Mouse (Mus musculus) CD8-positive naive resting alpha-beta T cell, adult 2 months (primary cell): ENCODE measurements around the gene Ano6.
"Not testable (repeated sequence)": the region's sequence is repeated elsewhere in the genome, so short reads cannot be mapped to it uniquely, and the experiment has no call there.

Source experiments
- DNase-seq, 2 experiments: peaks; one replicate each; pipeline ENCODE4 v3.0.0; 2022; ENCODE audit warnings: low read depth in 2 of 2, low spot score in 2 of 2

Gene Ano6

DNA sequence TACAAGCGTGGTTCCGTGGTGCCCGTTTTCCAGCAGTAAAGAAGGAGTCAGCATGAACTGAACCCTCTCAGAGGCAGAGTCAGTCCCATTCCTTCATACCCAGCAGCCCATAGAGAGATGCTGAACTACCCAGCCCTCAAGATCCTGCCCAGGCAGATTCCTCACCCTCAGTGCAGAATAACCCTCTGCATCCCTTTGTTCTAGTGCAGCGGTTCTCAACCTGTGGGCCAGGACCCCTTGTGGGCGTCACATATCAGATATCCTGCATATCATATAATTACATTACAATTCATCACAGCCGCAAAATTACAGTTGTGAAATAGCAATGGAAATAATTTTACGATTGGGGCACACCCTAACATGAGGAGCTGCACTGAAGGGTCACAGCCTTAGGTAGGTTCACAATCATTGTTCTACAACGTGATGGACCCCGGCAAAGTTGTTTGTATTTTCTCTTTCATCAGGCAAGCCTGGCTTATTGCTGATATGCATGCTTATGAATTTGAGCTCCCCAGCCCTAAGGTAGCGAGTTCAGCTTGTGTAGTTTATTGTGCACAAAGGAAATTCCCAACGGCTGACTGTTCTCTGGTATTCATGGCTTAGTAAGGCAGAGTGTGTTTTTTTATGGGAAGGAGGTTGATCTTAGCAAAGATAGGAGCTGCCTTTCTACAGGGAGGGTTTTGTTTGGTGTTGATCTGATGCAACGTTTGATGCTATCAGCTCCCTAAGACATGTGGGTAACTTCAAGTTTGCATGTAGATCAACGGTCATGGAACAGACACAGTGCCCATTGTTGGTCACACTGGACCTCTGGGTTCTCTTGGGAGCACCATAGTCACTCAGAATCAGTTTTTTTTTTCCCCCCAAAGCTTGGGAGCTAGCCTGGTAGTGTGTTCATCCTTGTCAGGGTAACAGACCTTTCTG is 33.0 kb downstream of the Ano6 start:
- no peak for DNase-seq

- no peak for DNase-seq
Observed at GRCm38 (mm10) chr15:95826516-95826915, 35.9 kb downstream of the Ano6 start.

DNA sequence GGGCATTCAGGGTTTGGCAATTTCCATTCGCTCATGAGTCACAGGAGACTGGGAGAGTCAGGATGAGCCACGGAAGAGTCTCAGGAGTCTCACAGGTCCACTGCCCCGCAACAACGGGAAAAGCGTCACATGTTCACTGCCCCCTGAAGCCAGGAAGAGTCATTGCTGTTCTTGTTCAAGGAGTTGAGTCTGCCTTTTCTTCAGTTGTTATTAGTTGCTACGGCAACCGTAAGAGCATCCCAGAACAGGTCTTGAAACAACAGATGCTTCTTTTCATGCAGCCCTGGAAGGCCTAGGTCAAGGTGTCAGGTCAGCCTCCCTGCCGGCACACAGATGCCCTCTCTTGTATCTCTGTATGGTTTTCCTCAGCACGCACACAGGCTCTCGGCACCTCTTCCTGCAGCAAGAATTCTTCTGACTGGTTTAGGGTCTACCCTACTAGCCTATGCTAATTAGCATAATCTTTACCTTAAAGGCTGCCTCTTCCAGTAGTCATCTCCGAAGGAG is 36.9 kb downstream of the Ano6 start:
- no peak for DNase-seq

DNA sequence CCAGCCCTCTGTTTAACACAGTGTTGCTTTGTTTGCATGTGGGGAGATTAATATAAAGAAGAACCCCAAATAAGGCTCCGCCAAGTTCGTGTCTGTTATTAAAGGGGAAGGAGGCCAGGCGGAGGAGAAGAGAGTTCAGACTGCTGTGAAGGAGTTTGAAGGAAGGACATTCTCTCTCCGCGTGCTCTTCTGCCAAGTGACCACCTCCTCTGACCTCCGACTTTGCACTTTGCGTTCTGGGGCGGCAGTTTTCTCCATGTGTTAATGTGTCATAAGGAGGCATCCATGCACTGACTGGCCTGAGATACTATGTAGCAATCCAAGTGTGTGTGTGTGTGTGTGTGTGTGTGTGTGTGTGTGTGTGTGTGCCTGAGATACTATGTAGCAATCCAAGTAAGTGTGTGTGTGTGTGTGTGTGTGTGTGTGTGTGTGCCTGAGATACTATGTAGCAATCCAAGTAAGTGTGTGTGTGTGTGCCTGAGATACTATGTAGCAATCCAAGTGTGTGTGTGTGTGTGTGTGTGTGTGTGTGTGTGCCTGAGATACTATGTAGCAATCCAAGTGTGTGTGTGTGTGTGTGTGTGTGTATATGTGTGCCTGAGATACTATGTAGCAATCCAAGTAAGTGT is 37.5 kb downstream of the Ano6 start:
- not testable (repeated sequence) for DNase-seq

DNA sequence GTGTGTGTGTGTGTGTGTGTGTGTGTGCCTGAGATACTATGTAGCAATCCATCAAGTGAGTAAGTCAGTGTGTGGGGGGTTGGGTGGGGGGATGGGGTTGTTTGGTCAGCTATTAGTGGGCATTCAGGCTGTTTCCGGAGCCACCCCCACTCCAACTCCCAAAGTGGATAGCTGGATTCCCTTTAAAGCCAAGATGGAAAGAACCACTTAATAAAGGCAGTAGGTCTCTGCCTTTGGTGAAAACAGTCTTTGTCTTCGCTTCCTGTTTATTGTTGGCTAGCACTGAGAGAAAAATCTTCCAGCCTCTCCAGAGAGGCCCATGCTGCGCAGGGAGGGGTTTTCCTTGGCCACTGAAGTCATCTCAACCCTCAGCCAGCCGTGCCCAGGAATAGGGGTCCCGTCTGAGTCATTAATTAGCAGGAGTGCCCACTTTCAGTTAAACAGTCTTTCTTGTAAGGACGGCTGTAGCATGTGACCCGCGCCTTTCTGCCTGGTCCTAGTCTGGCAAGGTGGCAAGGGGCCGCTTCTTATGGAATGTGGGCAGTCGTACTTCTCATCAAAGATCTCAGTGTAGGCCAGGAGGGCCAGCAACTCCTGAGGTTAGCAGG is 38.1 kb downstream of the Ano6 start:
- DNase-seq, result no peak

GRCm38 (mm10) chr15:95829553-95830205 is 39.0 kb downstream of the Ano6 start:
- DNase-seq, result no peak

GRCm38 (mm10) chr15:95830206-95830560 is 39.5 kb downstream of the Ano6 start:
- no peak for DNase-seq

- DNase-seq, result no peak
Observed at GRCm38 (mm10) chr15:95833292-95833691, 42.6 kb downstream of the Ano6 start.

- no peak for DNase-seq
Observed at GRCm38 (mm10) chr15:95836077-95836476, 45.4 kb downstream of the Ano6 start.

DNA sequence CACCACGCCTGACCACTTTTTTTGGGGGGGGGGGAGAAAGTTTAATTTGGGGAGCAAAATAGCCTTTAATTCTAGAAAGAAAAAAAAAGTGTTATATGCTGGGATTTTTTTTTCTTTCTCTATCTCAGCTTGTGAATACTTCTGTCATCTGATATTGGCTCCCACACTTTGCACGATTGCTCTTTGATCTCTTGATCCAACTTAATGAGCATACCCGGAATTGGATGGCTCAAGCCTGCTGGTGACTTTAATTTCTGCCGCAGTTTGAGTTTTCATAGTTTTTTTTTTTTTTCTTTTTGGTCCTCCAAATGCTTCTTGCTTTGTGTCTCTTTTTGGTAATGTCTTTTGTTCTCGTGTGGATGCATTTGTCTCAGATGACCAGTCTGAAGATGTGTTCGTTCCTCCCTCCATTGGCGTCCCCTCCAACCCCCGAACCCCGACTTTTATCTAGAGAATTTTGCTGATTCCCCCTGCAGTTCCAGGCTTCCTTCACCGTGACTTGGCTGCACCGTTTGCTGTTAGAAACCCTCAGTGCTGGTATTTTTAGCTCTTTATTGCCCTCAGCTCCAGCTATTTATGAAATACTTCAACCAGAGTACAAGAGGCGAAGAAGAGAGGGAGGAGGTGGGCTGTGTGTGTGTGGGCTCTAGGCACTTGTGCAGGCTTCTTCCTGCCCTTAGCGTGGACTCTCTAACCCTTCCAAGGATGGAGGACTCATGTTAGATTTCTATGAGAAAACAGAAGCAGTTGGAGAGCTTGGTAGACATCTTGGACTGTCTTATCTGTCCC is 46.2 kb downstream of the Ano6 start:
- no peak for DNase-seq

DNA sequence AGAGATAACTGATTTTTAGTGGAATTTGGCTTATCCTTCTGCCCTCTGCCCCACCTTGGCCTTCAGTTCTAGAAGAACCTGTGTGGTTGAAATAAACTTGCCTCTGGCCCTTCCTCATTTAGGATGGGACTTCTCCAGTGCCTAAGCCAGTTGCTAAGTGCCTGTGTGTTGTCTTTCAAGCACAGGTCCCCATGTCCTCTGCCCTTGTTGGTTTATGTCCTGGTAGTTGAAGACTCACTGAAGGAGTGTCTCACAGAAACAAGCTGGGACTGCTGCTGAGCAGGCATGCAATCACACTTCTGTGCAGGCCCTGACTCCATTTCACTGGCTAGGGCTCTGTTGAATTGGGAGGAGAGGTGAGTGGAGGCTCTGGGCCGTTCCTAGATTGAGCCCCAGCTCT is 46.9 kb downstream of the Ano6 start:
- DNase-seq, result no peak

GRCm38 (mm10) chr15:95838171-95839020 is 47.8 kb downstream of the Ano6 start:
- peak in 1 of 2 experiments; percentile 1 for DNase-seq

DNA sequence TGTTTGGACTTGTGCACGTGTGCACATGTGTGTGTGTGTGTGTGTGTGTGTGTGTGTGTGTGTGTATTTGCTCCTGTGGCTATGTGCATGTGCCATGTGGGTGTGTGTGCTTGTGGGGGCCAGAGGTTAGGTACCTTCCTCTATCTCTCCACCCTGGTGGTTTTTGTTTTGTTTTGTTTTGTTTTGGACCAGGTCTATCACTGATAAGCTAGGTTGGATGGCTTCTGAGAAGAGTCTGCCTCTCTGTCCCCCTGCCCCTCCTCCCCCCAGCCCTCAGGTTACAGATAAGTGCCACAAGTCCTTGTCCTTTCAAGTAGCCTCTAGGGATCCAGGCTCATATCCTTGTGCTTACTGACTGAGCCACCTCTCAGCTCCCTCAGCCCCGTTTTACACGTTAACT is 49.1 kb downstream of the Ano6 start:
- no peak for DNase-seq

DNA sequence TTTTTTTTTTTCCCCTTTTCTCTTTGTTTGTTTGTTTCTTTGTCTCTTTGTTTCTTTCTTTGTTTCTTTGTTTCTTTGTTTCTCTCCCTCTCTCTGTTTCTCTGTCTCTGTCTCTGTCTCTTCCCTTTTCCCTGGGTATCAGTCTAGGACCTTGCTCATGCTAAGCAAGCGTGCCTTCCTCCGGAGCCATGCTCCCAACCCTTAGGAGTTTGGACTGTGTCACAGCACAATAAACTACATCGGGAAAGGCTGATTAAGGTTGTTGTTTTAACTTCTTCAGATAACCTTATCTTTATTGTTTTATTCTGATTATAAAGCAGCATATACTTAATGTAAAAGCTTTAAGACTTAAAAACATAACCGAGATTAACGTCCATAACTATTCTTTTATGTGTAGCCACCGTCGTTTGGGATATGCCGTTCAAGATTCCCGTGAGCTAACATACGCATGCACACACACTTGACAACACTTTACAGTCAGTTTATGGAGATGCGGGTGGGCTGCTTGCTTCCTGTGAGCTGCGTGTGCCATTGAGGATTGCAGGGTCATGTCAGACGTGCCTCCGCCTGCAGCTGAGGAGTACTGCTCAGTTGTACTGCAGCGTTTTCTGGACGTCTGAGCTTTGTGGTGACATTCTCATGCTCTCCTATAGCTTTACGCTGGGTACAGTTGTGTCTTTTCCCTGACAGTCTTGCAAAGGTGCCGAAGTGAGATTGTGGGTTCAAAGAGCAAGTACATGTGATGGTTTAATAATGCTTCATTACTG is 52.7 kb downstream of the Ano6 start:
- no peak for DNase-seq

GRCm38 (mm10) chr15:95844412-95844811 is 53.8 kb downstream of the Ano6 start:
- DNase-seq, result no peak

DNA sequence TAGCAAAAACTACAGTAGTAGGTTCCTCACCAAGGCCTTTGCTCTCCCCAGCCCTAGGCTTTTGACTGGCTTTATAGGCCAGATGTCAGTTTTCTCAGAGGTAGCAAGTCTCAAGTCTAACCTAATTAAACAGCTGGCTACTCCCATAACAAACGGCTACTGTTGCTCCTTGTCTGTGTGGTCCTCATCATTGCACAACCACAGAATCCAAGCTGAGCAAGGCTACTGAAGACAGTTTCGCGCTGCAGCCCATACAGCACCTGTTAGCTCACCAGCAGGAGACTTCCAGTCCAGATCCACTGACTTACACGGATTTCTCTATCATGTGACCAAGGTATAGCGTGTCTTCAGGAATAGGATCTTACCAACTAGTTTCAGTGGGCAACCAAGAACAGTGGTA is 55.5 kb downstream of the Ano6 start:
- no peak for DNase-seq

DNA sequence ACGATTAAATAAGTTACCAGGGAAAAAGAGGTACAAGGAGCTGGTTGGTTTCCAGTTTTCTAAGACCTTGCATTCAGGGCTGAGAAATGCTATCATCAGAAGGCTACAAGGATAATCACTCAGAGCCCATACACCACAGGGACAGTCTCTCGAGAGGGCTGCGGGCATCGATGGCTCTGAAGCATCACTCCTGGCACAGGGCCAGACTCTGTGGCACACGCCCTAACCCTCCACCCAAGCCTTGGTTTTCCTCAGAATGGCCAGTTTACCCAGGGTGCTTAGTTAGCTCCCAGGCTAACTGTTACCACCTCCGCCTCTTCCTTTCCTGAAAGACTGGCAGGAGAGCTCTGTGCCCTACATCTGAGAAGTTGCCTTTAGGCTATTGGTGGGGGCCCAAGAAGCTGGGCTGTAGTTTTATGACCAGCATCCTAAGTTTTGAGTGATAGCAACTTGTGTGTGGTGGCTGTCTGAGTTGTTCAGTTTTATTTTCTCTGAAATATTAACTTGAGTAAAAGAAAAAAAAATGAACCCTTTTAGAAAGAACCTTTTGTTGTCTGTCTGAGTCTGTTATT is 57.9 kb downstream of the Ano6 start:
- peak in 1 of 2 experiments; percentile 21 for DNase-seq

- peak in 1 of 2 experiments; percentile 1 for DNase-seq
Observed at GRCm38 (mm10) chr15:95849513-95850411, 59.1 kb downstream of the Ano6 start.
